13 mouse cellular contexts compared by ENCODE assay signal in the genomic region with DNA sequence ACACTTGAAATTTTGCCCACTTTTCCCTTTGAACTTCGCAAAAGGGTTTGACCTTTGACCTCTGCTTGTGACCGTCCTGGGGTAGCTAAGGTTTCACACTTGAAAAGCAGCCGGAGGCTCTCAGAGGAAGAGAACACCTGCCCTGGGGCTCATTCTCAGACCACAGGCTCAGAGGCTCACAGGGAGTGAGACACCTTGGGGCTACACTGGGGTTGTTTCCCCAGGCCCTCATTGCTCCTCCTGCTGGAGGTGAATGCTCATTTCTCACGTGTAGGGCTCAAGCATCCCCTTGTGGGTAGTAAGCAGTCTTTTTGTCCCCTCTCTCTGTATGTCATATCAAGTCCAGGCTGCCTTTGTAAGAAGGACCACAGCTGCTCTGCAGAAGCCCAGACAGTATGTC. TPM values are rescaled to one million over a fixed set of nuclear protein-coding genes. Genes with fewer than 3 reads are reported as not detected.
DNase-seq lines count a peak whose midpoint lies in the region; ATAC-seq and TF ChIP-seq lines count a peak whose summit lies in the region.
"Had no signal": no experiment of that assay in that cellular context is flagged by ENCODE, and none has a peak within 500 bp of the region (broad histone marks: within the 10 kb centered on the region; RNA-seq: fewer than 3 reads in every experiment).

No protein-coding gene starts in this region.

- no peaks in the 10 kb centered on the region for H3K27me3 ChIP-seq in stomach, postnatal 0 days (ENCODE audit: control insufficient read depth, insufficient read depth, low read length)

- no peaks in the 10 kb centered on the region for H3K9me3 ChIP-seq in stomach, postnatal 0 days (ENCODE audit: control insufficient read depth, low read length)
- H3K9me3 ChIP-seq: hindbrain, embryonic 12.5 days; megakaryocyte, embryonic 14.5 days had no signal

- H3K4me1 ChIP-seq in stomach, postnatal 0 days (replicated peaks; ENCODE audit: control insufficient read depth, insufficient read depth) = no peaks in the 10 kb centered on the region

- no peak overlapping the region for H3K27ac ChIP-seq in stomach, postnatal 0 days (replicated peaks)
- H3K27ac ChIP-seq: hindbrain, embryonic 12.5 days had no signal

- no peak overlapping the region for H3K4me3 ChIP-seq in stomach, postnatal 0 days (ENCODE audit: low read depth, low read length)
- H3K4me3 ChIP-seq: hindbrain, embryonic 12.5 days; megakaryocyte, embryonic 14.5 days had no signal

- WGBS in stomach, postnatal 0 days = 18% methylated on average over 4 of the region's 4 CpGs

- no peak for ATAC-seq in stomach, postnatal 0 days (ENCODE audit: low FRiP score, low TSS enrichment)

- H3K4me2 ChIP-seq in stomach, postnatal 0 days (replicated peaks; ENCODE audit: low read depth) = no peak overlapping the region
- H3K4me2 ChIP-seq: hindbrain, embryonic 12.5 days had no signal

- DNase-seq in kidney, adult 9 months = peak; percentile 35
- DNase-seq in kidney, adult 11 months = no peak
- DNase-seq in retina, postnatal 1 day = peak; percentile 29
- DNase-seq in retina, embryonic 14.5 days (ENCODE audit: low spot score) = no peak
- peak; percentile 74 for DNase-seq in embryo, embryonic 10 days (ENCODE audit: low spot score)
- DNase-seq in stomach, postnatal 0 days (ENCODE audit: low spot score) = no peak
- no peak for DNase-seq in right cerebral cortex, postnatal 14 days
- DNase-seq in lung, postnatal 4 days = no peak
- DNase-seq: cerebellum, adult 9-10 months; left cerebral cortex, postnatal 4 days; thymus, postnatal 14 days had no signal

- H3K9ac ChIP-seq in stomach, postnatal 0 days (ENCODE audit: low read length) = no peak overlapping the region
- H3K9ac ChIP-seq: hindbrain, embryonic 12.5 days had no signal

- H3K36me3 ChIP-seq in stomach, postnatal 0 days (ENCODE audit: control insufficient read depth, insufficient read depth, low read length) = no peaks in the 10 kb centered on the region
- H3K36me3 ChIP-seq: hindbrain, embryonic 12.5 days had no signal

- peak; percentile 48 for TF ChIP-seq CTCF in stomach, postnatal 0 days (IDR thresholded peaks at IDR 0.05; ENCODE audit: low read depth)

- no peak for TF ChIP-seq EP300 in stomach, postnatal 0 days (optimal IDR thresholded peaks at IDR 0.05)

RNA-seq across cellular contexts. Expression of gene Pmp22, which starts 4.5 kb away (rescaled TPM):
- 96.7 and 102 TPM in 2 replicates for polyA plus RNA-seq in stomach, postnatal 0 days (2015; fragmentation: Nextera tagmentation; extraction: Ambion mirVana)

Comparison
In these comparisons a context has a peak if more than half of its experiments do, and no peak if none do; other contexts are left out.
1. DNase-seq: peak in kidney, adult 9 months (single experiment), retina, postnatal 1 day (single experiment) and embryo, embryonic 10 days (single experiment); none in kidney, adult 11 months (single experiment), retina, embryonic 14.5 days (single experiment), stomach, postnatal 0 days (single experiment), right cerebral cortex, postnatal 14 days (single experiment) and lung, postnatal 4 days (0 of 2).